Mouse (Mus musculus) mature B cell (primary cell): ENCODE measurements around the gene Myh10.

Experiments
- in situ Hi-C: fragments of 300-500 bp; cut with MboI; formaldehyde crosslinking; loops from 2 replicates; pipeline ENCODE4 v1.14.3; 2019

The Myh10 gene

GRCm38 (mm10) chr11:68691321-68692009 lies at the start of gene Myh10:
TSS of gene Myh10 (plus strand) at chr11:68691559.
- in situ Hi-C loops: no loop called here

GRCm38 (mm10) chr11:68644781-68645180 lies 46.6 kb upstream of the Myh10 start:
- in situ Hi-C loops: no loop called here

- in situ Hi-C loops: no loop called here
Observed at GRCm38 (mm10) chr11:68647808-68648207, 43.6 kb upstream of the Myh10 start.

- in situ Hi-C loops: no loop called here
Observed at GRCm38 (mm10) chr11:68648385-68649148, 42.8 kb upstream of the Myh10 start.

GRCm38 (mm10) chr11:68651518-68651917 lies 39.8 kb upstream of the Myh10 start:
- in situ Hi-C loops: no loop called here

DNA sequence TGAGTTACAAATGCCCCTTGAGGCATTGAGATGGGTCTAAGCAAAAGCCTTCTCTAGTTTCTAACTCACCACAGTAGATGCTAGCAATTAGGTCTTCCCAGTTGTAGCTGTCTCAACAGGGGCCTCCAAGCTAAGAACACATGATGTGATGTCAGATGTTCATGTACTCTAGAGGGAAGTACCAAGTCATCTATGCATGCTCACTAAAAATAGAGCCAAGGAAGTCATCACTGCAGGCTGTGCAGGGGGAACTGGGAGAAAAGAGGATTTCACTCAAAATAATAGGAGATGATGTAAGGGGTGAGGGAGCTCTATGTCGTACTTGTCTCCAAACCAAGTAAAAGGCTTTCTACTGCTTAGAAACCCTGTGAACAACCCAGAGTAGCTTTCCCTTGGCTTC lies 35.8 kb upstream of the Myh10 start:
- in situ Hi-C loops: no loop called here

DNA sequence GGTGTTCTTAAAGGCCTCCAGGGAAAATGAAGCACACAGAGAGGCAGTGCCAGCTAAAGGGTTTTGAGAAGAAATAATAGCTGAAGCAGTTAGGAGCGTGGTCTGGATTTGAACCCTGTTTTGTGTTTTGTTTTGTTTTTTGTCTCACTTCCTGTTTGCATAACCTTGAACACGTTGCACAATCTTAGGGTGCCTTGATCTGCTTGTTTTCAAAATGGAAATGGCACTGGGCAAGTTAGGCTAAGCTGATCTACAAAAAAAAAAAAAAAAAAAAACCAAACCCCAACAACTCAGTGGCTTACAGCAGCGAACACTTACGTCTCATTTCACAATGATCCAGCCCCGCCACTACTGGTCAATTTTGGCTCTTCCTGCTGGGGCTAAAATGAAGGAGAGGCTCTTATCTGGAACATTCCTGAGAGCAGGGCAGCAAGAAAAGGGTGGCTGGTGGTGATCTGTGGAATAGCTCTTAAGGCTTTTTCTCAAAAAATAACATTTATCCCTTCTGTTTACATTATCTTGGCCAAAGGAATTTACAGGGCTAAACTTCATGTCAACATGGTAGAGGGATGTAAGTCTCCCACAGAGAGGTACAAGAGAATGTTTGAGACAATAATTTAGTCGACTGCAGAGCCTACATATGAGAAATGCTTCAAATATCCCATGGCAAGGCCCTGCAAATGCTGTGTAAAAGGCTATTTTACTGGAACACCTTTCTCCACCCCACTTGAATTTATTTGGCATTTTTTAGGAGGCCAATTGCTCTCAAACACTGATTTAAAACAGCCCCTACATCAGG lies 34.3 kb upstream of the Myh10 start:
- in situ Hi-C loops: no loop called here

- in situ Hi-C loops: no loop called here
Observed at GRCm38 (mm10) chr11:68657811-68658210, 33.5 kb upstream of the Myh10 start.

DNA sequence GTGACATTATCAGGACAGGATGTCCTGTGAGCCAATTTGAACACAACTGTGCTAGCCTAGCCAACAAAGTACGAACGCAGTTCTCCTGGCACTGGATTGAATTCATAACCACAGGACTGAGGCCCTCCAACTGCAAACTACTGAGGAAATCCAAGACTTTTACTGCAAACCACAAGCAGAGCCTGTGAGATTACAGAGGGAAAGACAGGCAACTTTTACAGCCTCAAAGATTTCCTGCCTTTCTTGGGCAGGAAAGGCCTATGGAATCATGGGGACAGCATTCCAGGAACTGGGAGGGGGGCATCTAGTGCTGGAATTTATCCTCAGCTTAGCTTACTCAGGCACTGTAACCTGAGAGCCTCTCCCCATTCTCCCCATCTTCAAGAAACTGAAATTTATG lies 26.0 kb upstream of the Myh10 start:
- in situ Hi-C loops: no loop called here

DNA sequence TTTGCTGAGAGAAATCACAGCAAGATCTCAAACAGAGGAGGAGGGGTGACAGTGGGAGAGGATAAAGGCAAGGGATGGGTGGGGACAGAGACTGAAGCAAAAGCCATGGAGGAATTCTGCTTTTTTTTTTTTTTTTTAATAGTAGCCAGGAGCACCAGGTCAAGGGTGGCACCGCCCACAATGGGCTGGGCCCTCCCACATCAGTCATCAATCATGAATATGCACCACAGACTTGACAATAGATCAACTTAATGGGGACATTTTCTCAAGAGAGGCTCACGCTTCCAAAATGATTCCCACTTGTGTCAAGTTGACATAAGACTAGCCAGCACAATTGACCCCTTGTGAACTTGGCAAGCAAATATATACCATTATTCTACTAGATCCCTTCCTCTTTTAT lies 25.1 kb upstream of the Myh10 start:
- in situ Hi-C loops: no loop called here

GRCm38 (mm10) chr11:68672270-68672970 lies 18.9 kb upstream of the Myh10 start:
- in situ Hi-C loops: no loop called here

GRCm38 (mm10) chr11:68674071-68674470 lies 17.3 kb upstream of the Myh10 start:
- in situ Hi-C loops: no loop called here

GRCm38 (mm10) chr11:68674643-68675042 lies 16.7 kb upstream of the Myh10 start:
- in situ Hi-C loops: no loop called here

- in situ Hi-C loops: no loop called here
Observed at GRCm38 (mm10) chr11:68675274-68675673, 16.1 kb upstream of the Myh10 start.

DNA sequence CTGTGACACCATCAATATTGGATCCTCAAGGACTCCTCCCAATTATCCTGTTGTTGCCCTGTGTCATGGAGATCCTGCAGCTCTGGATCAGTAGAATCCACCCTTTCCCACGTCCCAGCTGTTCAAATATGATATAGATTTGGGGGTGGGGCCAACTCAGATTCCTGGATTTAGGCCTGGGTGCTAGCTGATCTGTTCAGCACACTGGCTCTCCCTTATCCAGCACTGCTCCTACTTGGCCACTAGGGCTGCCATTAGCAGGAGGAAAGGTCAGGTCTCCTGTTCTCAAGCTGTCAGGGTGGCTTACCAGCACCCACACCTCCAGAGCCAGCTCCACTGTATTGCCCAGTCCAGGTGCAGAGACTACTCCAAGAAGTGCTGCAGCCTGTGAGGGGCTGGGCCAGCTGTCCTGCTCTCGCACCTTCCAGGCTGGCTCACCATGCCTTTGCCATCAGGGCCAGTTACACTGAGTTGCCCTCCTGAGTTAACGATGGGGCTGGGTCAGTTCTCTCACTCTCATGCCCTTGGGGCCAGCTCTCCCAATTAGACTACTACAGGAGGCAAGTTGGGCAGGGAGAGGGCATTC lies 10.0 kb upstream of the Myh10 start:
- in situ Hi-C loops: no loop called here

DNA sequence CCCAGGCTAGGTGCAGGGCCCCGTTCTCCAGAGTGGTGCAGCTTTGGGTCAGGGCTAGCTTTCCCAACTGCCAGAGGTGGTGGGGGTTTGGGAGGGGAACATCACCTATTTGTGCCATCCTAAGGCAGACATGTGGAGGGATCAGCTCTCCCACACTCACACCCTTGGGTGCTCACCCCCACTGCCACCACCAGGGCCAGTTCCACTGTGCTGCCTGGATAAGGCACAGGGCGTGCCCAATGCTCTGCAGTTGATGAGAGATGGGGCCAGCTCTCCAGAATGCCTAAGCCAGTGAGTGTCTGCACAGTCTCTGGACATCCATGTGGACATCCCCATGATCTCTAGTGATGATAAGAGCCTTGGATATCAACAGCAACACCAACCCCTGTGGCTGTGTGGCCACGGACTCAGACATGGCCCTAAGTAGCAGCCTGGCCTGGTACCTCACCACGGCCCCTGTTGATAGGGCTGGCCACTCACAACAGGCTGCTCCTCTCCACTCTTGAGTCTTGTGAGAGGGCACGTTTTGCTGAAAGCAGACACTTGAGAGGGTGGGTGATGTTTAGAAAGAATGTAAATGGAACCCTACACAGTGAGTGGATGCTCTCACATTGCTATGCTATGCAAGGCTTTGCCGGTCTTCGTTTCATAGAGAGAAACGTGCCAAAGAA lies 9.1 kb upstream of the Myh10 start:
- in situ Hi-C loops: no loop called here

- in situ Hi-C loops: no loop called here
Observed at GRCm38 (mm10) chr11:68686001-68686400, 5.4 kb upstream of the Myh10 start.

GRCm38 (mm10) chr11:68689304-68689703 lies 2.1 kb upstream of the Myh10 start:
- in situ Hi-C loops: no loop called here

GRCm38 (mm10) chr11:68690465-68690864 lies 894 bp upstream of the Myh10 start:
- in situ Hi-C loops: no loop called here

DNA sequence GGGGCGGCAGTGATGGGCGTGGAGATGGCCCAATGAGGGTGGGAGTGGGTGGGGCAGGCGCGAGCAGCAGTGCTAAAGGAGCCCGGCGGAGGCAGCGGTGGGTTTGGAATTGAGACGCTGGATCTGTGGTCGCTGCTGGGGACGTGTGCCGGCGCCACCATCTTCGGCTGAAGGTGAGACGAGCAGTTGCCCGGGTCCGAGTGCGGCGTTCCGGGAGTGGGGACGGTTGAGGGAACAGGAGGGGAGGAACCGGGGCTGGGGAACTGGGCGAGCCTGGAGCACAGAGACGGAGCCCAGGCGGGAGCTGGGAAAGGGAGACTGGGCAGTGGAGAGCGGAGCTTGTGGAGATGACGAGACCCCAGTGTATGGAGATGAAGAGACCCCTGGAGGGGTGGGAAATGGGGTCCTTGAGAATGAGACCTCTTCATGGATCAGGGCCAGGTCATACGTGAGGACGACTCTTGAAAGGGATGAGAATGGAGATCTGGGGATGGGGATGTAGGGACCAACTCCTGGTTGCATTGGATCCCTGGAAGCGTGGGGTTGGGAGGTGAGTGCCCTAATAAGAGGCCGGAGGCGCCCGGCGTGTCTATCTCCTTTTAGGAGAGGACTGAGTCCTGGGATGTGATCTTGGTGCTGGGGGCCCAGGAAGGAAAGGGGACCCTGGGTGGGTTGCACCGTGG lies 792 bp downstream of the Myh10 start:
- in situ Hi-C loops: no loop called here
